Mouse (Mus musculus): ENCODE measurements around the gene Psma6. TPM values are rescaled to one million over a fixed set of nuclear protein-coding genes. Genes with fewer than 3 reads are reported as not detected.

Psma6 gene
- polyA plus RNA-seq, 1 experiment, result 17.3 TPM

- TF ChIP-seq CTCF (IDR thresholded peaks at IDR 0.05; ENCODE audit: extremely low read depth, insufficient read length, insufficient replicate concordance, low read depth, low read length) (no peak), POLR2A (IDR thresholded peaks at IDR 0.05; ENCODE audit: low read depth, low read length) (no peak)
- 76% methylated on average over 10 of the region's 10 CpGs for WGBS
- peak overlapping the region; percentile 90 for H3K27ac ChIP-seq (ENCODE audit: insufficient read depth, low read depth, low read length)
- H3K27me3 ChIP-seq (ENCODE audit: control insufficient read depth, insufficient read depth, low read length), result no peaks in the 10 kb centered on the region
- peaks cover 43% of the 10 kb centered on the region for H3K4me1 ChIP-seq (ENCODE audit: control insufficient read depth, insufficient read depth, insufficient read length, low read length)
- no peak overlapping the region for H3K4me3 ChIP-seq (ENCODE audit: low read depth, low read length)
- H3K36me3 ChIP-seq (ENCODE audit: control insufficient read depth, insufficient read depth, low read length), result no peaks in the 10 kb centered on the region
Observed at GRCm38 (mm10) chr12:55438058-55438457, 54.0 kb downstream of the Psma6 start.

- no peaks in the 10 kb centered on the region for H3K36me3 ChIP-seq (ENCODE audit: control insufficient read depth, insufficient read depth, low read length)
- no peaks in the 10 kb centered on the region for H3K27me3 ChIP-seq (ENCODE audit: control insufficient read depth, insufficient read depth, low read length)
- TF ChIP-seq CTCF (IDR thresholded peaks at IDR 0.05; ENCODE audit: extremely low read depth, insufficient read length, insufficient replicate concordance, low read depth, low read length), result no peak
- TF ChIP-seq POLR2A (IDR thresholded peaks at IDR 0.05; ENCODE audit: low read depth, low read length), result no peak
- peaks cover 43% of the 10 kb centered on the region for H3K4me1 ChIP-seq (ENCODE audit: control insufficient read depth, insufficient read depth, insufficient read length, low read length)
- H3K27ac ChIP-seq (ENCODE audit: insufficient read depth, low read depth, low read length), result peak overlapping the region; percentile 90
- WGBS, result 20% methylated on average over 11 of the region's 11 CpGs
- no peak overlapping the region; the same call in 1 of the 2 replicates for H3K4me3 ChIP-seq (ENCODE audit: low read depth, low read length)
Observed at GRCm38 (mm10) chr12:55438611-55439137, 54.7 kb downstream of the Psma6 start.

GRCm38 (mm10) chr12:55440416-55440815 is 56.4 kb downstream of the Psma6 start:
- Histone ChIP-seq H3K36me3 (ENCODE audit: control insufficient read depth, insufficient read depth, low read length) (no peaks in the 10 kb centered on the region), H3K4me1 (ENCODE audit: control insufficient read depth, insufficient read depth, insufficient read length, low read length) (peaks cover 42% of the 10 kb centered on the region), H3K27me3 (ENCODE audit: control insufficient read depth, insufficient read depth, low read length) (no peaks in the 10 kb centered on the region), H3K4me3 (ENCODE audit: low read depth, low read length) (no peak overlapping the region), H3K27ac (ENCODE audit: insufficient read depth, low read depth, low read length) (no peak overlapping the region)
- 92% methylated on average over 5 of the region's 5 CpGs for WGBS
- TF ChIP-seq CTCF (IDR thresholded peaks at IDR 0.05; ENCODE audit: extremely low read depth, insufficient read length, insufficient replicate concordance, low read depth, low read length), result no peak
- no peak for TF ChIP-seq POLR2A (IDR thresholded peaks at IDR 0.05; ENCODE audit: low read depth, low read length)

- peak overlapping the region; percentile 96 for H3K27ac ChIP-seq (ENCODE audit: insufficient read depth, low read depth, low read length)
- TF ChIP-seq POLR2A (IDR thresholded peaks at IDR 0.05; ENCODE audit: low read depth, low read length) (no peak), CTCF (IDR thresholded peaks at IDR 0.05; ENCODE audit: extremely low read depth, insufficient read length, insufficient replicate concordance, low read depth, low read length) (no peak)
- no peak overlapping the region for H3K4me3 ChIP-seq (ENCODE audit: low read depth, low read length)
- WGBS, result 100% methylated on average over 1 of the region's 1 CpGs
- no peaks in the 10 kb centered on the region for H3K27me3 ChIP-seq (ENCODE audit: control insufficient read depth, insufficient read depth, low read length)
- peaks cover 43% of the 10 kb centered on the region; the same call in 1 of the 2 replicates for H3K4me1 ChIP-seq (ENCODE audit: control insufficient read depth, insufficient read depth, insufficient read length, low read length)
- H3K36me3 ChIP-seq (ENCODE audit: control insufficient read depth, insufficient read depth, low read length), result no peaks in the 10 kb centered on the region
Observed at GRCm38 (mm10) chr12:55442245-55442644, 58.2 kb downstream of the Psma6 start.

- H3K27ac ChIP-seq (ENCODE audit: insufficient read depth, low read depth, low read length), result peak overlapping the region; percentile 96
- WGBS, result 24% methylated on average over 9 of the region's 9 CpGs
- no peak overlapping the region for H3K4me3 ChIP-seq (ENCODE audit: low read depth, low read length)
- H3K36me3 ChIP-seq (ENCODE audit: control insufficient read depth, insufficient read depth, low read length), result no peaks in the 10 kb centered on the region
- TF ChIP-seq CTCF (IDR thresholded peaks at IDR 0.05; ENCODE audit: extremely low read depth, insufficient read length, insufficient replicate concordance, low read depth, low read length), result peak; percentile 26; the same call in 1 of the 2 replicates
- TF ChIP-seq POLR2A (IDR thresholded peaks at IDR 0.05; ENCODE audit: low read depth, low read length), result no peak
- peaks cover 47% of the 10 kb centered on the region; the same call in 1 of the 2 replicates for H3K4me1 ChIP-seq (ENCODE audit: control insufficient read depth, insufficient read depth, insufficient read length, low read length)
- no peaks in the 10 kb centered on the region for H3K27me3 ChIP-seq (ENCODE audit: control insufficient read depth, insufficient read depth, low read length)
Observed at GRCm38 (mm10) chr12:55442861-55443850, 59.1 kb downstream of the Psma6 start.

GRCm38 (mm10) chr12:55444031-55444451 is 60.0 kb downstream of the Psma6 start:
- peak overlapping the region; percentile 90 for H3K27ac ChIP-seq (ENCODE audit: insufficient read depth, low read depth, low read length)
- WGBS, result 43% methylated on average over 4 of the region's 4 CpGs
- peaks cover 45% of the 10 kb centered on the region; the same call in 1 of the 2 replicates for H3K4me1 ChIP-seq (ENCODE audit: control insufficient read depth, insufficient read depth, insufficient read length, low read length)

GRCm38 (mm10) chr12:55445583-55445982 is 61.6 kb downstream of the Psma6 start:
- peaks cover 48% of the 10 kb centered on the region; the same call in 1 of the 2 replicates for H3K4me1 ChIP-seq (ENCODE audit: control insufficient read depth, insufficient read depth, insufficient read length, low read length)

More at GRCm38 (mm10) chr12:55444031-55444451, 60.0 kb downstream of the Psma6 start:
- Histone ChIP-seq H3K27me3 (ENCODE audit: control insufficient read depth, insufficient read depth, low read length) (no peaks in the 10 kb centered on the region), H3K36me3 (ENCODE audit: control insufficient read depth, insufficient read depth, low read length) (no peaks in the 10 kb centered on the region), H3K4me3 (ENCODE audit: low read depth, low read length) (no peak overlapping the region)
- TF ChIP-seq CTCF (IDR thresholded peaks at IDR 0.05; ENCODE audit: extremely low read depth, insufficient read length, insufficient replicate concordance, low read depth, low read length) (no peak), POLR2A (IDR thresholded peaks at IDR 0.05; ENCODE audit: low read depth, low read length) (no peak)

More at GRCm38 (mm10) chr12:55445583-55445982, 61.6 kb downstream of the Psma6 start:
- Histone ChIP-seq H3K36me3 (ENCODE audit: control insufficient read depth, insufficient read depth, low read length) (no peaks in the 10 kb centered on the region), H3K27me3 (ENCODE audit: control insufficient read depth, insufficient read depth, low read length) (no peaks in the 10 kb centered on the region), H3K4me3 (ENCODE audit: low read depth, low read length) (no peak overlapping the region), H3K27ac (ENCODE audit: insufficient read depth, low read depth, low read length) (no peak overlapping the region)
- WGBS, result 92% methylated on average over 4 of the region's 4 CpGs
- no peak for TF ChIP-seq POLR2A (IDR thresholded peaks at IDR 0.05; ENCODE audit: low read depth, low read length)
- TF ChIP-seq CTCF (IDR thresholded peaks at IDR 0.05; ENCODE audit: extremely low read depth, insufficient read length, insufficient replicate concordance, low read depth, low read length), result no peak

Data from small intestine, adult 2 months (tissue).